Mouse (Mus musculus): Measurements from ENCODE around the gene Pigu.
A peak's percentile ranks its signal among the peaks of the same experiment; 100 is the strongest.

The Pigu gene

DNA sequence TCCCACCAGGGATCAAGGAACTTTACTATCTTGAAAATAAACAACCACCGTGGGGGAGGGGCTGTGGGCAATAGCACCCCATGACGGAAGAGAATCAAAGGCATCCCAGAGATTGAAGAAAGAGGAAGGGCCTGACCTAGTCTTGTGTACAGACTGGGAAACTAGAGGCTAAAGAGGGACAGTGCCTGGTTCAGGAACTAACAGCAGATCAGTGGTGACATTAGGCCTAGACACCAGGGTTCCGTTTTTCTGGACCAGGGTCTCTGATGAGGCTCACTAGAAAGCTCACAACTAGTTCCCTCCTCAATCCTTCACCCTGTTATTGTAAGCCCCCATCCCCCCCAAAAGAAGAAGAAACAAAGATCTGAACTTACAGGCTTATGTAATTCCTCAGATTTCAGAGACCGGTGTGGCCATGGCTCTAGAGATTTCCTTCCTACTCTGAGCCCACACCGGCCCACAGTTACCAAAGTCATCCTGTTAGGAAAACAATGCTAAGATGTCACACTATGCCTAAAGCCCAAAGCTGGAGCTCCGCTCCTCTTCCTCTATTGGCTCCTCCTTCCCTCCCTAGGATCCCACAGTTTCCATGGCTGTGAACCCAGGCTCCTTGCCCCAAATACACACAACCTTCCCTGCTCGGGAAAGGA lies 10.5 kb upstream of the Pigu start:
- DNase-seq, result no peak

DNA sequence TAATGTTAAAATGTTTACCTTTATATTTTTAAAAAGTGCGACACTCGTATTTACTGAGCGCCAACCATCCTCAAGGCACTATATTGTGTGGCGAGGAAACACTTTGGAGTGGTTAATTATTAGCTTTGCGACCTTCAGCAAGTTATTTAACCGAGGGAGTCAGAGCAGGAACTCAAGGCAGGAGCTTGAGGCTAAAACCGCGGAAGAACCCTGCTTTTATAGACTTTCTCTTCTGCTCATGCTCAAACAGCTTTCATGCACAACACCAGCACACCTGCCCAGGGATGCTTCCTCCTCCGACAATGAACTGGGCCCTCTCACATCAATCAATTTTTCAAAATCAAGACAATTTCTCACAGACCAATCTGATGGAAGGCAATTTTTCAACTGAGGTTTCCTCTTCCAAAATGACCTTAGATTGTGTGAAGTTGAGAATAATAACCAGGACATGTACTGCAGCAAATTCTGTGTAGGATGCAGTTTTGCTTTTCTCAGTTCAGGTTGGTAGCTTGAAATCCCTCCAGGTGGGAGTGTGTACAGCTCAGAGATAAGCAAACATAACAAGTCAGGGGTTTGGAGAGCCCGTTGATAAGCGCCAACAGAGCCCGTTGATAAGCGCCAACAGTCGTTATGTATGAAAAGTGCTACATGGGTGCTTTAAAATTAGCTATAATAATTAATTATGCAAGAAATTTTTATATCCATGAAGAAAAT lies 613 bp upstream of the Pigu start:
- DNase-seq, result peak; percentile 11 to 42

DNA sequence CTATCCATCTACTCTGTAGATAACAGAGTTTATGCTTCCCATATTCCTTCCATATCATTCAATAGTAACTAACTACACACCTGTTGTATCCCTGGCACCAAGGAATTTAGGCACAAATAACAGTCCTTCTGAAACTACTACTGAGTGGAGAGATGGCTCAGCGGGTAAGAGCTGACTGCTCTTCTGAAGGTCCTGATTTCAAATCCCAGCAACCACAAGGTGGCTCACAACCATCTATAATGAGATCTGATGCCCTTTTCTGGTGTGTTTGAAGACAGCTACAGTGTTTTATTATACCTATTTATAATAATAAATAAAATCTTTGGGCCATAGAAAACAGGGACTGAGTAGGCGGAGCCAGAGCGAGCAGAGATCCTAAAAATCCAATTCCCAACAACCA lies 2.8 kb downstream of the Pigu start:
- no peak for DNase-seq

DNA sequence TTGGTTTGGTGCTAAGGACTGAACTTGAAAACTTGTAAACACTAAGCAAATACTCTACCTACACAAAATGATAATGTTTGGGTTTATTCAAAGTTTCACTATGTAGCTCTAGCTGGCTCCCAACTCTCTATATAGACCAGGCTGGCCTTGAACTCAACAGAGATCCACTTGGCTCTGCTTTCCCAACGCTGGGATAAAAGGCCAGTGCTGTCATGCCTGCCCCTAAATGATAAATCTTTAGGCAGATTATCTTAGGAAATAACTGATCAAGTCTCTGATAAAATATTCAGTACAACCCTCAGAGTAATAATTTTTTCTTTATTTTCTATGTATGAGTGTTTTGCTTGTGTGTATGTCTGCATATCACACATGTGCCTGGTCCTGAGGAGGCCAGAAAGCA lies 10.6 kb downstream of the Pigu start:
- no peak for DNase-seq

DNA sequence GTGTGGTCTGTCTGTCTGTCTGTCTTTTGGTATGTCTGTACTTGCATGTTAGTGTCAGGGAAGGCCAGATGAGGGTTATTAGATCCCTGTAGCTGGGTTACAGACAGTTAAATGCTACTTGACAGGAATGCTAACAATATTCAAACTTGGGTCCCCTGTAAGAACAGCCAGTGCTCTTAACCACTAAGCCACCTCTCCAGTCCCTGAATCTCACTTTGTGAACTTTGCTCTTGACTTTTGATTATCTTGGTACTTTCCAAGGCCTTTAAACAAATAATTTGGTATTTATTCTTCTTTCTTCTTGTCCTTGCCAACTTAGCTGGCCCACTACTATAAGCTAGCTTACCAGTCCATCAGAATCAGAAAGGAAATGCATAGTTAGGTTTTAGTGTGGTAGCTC lies 17.1 kb downstream of the Pigu start:
- no peak for DNase-seq

DNA sequence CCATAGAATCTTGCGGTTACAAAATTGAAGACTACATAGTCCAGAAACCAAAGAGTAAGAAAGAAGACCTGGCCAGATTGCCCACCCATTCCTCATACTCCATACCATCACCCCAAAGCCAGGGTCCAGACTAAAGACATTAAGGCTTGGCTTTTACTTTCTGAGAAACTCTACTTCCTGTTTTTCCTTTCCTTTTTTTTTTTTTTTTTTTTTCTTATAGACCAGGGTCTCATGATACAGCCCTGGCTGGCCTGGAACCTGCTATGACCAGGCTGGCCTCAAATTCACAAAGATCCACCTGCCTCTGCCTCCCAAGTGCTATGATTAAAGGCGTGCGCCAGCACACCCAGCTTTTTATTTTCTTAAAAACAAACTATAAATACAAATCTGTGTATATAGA lies 21.0 kb downstream of the Pigu start:
- no peak for DNase-seq

DNA sequence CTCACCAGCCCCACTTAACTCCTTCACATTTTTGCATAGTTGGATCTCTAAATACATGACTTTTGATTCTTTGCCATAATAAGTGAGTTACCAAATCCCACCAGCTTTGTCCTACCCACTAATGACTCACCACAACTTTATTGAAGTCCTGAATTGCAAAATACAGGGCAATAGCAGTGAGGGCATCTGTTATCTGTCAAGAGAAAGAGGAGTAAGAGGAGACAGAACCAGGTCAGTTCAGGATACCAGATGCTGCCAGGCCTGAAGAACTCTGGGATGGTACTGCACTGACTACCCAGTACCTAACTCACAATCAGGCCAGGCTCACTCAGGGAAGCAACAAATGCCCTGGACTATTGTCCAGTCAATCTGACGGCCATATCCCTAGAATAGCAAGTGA lies 22.0 kb downstream of the Pigu start:
- no peak for DNase-seq

DNA sequence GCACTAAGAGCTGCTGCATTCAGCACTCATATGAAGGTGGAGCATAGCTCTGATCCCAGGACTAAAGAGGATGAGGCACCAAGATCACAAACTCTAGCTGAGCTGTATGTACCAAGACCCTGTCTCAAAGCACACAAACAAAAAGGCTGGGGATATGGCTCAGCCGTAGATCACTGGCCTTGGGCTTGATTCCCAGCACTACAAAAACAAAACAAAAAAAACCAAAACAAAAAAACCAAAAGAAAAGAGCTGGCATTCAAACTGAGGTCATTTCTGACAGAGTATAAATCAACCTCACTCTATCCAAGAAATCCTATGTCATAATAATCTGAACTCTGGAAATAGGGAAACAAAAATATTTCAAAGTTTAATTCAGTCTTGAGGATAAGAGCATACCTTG lies 23.8 kb downstream of the Pigu start:
- DNase-seq, result no peak

DNA sequence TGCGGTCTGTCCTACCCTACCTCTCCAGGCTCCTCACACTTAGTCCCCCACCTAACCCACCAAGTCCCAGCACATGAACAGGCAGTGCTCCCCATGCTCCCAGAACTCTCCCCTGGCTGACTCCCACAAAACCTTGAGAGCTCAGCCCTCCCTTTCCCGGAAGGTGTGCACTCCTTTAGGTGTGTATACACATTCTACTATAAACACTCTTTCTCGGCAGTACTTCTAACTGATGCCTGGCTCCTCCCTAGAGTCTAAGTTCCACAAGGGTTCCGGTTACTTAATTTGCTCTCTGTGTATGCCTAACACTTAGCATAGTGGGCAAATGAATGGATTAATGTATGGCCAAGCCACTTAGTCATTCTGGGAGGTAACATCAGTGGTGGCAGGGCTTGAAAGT lies 25.9 kb downstream of the Pigu start:
- no peak for DNase-seq

DNA sequence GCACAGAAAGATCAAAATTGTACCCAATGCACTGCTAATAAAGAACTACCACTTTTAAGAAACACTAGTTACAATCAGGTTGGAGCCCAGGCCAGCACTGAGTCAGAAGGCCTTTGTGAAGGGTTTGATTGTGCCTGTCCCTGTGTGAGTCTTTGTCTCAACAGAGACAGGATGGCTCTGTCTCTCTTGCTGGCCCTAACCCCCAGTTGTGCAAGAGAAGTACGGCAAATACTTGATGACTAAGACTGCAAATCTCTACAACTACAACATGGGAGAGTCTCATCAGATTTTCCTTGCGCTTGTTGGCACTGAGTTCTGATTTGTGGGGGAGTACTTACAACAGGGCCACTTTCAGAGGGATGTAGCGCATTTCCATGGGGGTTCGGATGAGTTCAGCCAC lies 26.4 kb downstream of the Pigu start:
- no peak for DNase-seq

DNA sequence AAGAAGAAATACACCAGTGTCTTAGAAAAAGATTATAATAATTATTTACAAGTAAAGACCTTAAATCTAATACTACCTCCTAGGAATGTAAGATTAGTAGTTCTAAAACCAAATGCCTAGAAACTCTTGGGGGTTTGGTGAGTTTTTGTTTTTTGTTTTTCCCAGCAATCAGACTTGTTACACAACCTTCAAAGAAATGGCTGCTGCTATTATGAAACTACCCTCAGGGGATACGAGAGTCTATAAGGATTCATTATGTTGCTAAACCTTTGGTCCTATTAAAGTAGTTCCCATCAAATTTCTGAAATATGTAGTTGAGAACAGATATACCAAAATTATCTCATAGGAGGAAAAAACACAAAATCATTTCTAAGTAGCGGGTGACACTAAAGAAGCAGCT lies 27.5 kb downstream of the Pigu start:
- DNase-seq, result no peak

DNA sequence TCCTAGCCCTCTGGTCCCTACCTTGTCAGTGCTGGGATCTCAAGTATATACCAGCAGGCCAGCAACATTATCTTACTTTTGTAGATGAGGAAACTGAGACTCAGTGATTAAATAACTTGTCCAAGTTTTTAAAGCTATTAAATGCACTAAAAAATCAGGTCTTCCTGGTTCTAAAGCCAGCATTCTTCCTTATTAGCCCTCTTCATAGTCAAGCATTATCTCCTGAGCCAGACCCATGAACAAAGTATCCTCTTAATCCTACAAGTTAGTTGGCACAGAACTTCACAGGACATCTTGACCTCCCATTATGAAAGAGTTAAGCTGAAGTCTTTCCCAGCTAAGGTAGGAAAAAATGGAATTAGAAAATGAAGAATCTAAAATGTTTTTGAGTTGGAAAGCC lies 28.3 kb downstream of the Pigu start:
- no peak for DNase-seq

DNA sequence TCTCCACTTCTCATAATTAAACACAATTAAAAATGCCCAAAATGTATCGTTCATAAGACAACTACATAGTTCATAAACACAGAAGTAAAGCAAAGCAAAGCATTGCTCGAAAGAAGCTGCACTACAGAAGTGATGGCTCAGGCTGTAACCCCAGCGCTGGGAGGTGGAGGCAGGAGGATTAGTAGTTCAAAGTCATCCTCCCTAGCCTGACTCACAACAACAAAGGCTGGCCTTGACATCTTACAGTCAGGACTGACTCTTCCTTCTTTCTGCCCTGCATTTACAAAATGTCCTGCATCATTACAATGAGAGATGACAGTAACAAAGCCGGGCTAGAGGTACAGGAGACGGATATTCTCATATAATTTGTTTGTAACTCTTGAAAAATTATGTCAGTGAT lies 29.3 kb downstream of the Pigu start:
- no peak for DNase-seq

DNA sequence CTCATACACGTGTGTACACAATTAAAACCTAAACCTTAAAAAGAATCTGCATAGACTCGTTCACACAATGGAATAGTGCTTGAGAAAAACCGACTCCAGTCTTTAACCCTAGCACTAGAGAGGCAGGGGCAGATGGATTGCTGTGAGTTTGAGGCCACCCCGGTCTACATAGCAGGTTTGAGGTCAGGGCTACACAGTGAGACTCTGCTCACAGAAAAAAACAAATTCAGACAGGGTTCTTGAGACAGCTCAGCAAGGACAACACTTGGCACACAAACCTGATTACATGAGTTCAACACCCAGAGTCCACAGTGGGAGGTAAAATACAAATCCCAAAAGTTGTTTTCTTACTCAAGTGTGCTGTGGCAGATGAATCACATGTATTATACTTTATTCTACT lies 31.2 kb downstream of the Pigu start:
- no peak for DNase-seq

DNA sequence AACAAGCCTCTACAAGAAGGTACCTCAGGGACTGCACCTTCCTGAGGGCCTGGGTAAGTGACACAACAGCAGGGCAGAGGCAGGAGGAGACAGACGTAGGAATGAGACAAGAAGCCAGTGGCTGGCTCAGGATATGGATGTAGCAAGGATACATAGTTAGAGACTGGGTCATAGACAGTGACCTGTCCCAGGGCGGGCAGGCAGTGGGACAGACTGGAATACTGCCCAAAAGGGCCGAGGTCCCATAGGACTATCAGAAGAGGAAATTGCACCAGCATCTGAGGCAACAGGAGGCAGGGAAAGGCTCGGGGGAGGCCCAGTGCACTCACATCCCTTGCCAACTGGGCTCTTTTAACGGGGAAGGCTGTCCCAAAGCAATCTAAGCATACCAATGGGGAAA lies 36.6 kb downstream of the Pigu start:
- DNase-seq, result no peak

DNA sequence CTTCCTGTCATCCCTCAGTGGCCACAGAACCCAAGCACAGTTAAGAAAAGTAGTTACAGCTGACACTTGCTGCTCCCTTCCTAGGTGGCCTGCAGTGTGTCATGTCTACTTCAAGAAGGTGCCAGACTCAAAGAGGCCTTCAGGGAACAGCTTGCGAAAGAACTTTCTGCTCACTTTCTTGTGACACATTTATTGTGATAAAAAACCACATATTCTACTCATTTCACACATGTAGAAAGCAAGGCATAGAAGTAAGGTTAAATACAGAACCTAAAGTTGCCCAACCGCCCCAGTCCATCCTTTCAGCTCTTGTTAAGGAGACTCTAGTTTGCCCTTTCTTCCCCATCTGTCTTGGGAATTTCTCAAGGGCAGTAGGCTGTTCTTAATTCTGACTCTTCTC lies 38.6 kb downstream of the Pigu start:
- DNase-seq, result no peak

DNA sequence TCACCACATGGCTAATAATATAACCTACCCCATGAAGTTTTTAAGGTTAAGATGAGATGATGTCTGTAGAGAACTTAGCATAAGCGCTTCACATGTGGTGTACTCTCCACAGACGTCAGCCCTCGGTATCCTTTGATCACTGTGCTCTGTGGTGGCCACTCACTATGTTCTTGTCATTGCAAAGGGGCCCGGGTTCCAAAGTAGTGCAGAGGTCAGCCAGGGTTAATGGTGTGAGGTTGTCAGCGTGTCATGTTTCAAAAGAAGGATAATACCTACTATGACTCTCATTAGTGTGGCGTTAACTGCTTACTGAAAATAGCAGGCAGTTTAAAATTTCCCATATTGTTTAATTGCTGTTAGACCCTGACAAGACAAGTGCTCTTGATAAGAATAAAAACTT lies 43.6 kb downstream of the Pigu start:
- no peak for DNase-seq

DNA sequence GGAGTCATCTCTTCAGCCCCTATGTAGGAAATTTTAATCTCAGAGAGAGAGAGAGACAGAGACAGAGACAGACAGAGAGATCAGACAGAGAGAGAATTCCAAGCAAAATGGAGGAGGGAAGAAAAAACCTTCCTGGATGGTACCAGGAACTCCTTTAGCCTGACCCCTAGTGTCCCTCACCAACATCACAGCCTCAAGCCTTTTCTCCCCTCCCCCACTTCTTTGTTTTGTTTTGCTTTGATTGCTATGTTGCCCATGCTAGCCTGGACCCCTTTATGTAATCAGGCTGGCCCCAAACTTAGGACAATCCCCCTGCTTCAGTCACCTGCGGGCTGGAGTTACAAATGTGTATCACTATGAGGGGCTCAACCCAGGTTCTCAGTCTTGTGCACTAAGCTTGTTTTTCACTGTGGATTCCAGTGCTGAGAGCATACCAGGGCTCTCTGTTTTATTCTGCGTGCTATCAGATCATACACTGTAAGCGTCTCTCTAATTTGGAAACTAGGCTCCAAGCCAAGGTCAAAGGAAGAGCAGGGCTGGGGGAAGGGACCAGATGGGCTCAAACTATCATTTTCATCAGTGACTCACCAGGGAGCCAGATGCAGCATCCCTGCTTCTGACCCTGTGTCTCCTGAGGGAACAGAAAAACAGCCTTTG lies 48.2 kb downstream of the Pigu start:
- DNase-seq, result peak; percentile 11 to 25

DNA sequence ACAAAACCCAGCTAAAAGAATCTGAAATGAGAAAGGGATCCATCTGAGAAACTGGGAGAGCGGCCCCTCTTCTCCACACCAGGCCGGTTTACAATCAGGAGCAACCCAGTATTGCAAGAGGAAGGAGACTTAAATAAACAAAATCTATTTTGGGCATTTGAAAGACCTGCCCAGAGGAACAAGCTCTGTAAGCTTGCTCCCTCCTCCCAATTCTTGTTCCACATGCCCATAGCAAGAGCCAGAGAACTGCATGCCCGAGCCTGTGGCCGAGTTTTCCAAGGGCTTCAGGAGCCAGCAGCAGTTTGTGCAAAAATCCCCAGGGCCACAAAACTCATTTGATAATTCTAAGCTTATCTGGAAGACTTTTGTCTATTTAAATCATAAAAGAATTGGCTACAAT lies 57.7 kb downstream of the Pigu start:
- DNase-seq, result no peak

DNA sequence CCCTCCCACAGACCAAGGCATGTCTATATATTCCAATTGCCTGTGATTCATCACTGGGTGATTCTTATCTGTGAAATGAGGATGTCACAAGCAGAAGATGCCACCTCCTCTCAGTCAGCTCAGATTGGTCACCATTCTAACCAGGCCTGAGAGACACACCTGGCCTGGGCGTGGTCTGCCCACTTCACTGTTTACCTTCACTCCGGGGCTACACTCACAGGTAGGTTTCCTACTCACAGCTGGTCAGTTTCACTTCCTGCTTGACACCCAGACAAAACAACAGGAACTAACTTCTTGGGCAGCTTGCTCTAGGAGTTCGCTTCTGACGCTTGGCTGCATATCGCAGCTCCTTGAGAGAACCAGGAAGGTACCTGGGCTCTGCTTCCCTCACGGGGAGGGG lies 61.8 kb downstream of the Pigu start:
- DNase-seq, result no peak

DNA sequence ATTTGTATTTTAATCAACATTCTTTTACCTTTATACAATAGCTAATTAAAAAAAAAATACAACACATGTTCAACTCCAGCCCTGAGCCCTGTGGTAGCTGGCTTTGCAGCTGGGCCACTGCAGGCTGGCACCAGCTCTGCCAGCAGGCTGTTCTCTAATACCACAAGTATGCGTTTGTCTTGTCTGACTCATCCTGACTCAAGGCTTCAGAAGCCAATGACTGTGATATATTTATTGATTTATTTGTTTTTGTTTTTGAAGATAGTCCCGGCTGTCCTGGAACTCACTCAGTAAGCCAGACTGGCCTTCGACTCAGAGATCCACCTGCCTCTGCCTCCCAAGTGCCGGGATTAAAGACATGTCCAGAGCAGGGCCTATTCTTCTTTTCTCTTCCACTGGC lies 63.3 kb downstream of the Pigu start:
- DNase-seq, result no peak

DNA sequence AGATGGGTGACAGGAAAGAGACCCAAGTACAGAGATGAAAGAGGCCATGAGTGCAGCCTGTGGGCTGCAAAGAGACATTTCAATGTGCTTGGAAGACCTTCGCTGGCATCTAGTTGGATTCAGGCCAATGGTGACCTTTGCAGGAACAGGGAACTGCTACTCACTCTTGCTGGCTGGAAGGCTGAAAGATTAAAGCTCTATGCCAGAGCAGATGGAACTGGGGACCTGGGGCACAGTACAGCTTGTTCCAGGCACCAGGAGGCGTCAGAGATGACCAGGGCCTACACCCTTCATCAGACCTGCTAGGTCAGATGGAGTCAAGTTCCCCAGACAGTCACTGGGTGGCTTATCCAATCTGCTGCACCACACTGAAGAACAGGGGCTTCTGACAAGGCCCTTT lies 63.8 kb downstream of the Pigu start:
- DNase-seq, result no peak

DNA sequence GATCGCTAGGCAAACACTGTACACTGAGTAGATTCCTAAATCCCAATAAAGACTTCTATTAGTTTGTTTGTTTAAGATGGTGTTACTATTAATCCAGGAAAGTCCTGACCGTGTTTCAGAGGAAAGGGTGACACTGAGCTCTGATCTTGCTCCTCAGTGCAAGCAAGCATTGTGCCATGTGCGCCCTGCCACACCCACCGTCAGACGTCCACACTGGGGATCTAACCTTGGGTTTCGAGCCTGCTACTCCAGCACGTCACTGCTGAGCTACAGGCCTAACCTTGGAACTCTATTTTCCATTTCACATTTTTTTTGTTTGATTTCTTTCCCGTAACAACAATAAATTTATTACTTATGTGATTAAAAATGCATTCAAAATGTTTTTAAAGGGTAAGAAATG lies 67.2 kb downstream of the Pigu start:
- no peak for DNase-seq

DNA sequence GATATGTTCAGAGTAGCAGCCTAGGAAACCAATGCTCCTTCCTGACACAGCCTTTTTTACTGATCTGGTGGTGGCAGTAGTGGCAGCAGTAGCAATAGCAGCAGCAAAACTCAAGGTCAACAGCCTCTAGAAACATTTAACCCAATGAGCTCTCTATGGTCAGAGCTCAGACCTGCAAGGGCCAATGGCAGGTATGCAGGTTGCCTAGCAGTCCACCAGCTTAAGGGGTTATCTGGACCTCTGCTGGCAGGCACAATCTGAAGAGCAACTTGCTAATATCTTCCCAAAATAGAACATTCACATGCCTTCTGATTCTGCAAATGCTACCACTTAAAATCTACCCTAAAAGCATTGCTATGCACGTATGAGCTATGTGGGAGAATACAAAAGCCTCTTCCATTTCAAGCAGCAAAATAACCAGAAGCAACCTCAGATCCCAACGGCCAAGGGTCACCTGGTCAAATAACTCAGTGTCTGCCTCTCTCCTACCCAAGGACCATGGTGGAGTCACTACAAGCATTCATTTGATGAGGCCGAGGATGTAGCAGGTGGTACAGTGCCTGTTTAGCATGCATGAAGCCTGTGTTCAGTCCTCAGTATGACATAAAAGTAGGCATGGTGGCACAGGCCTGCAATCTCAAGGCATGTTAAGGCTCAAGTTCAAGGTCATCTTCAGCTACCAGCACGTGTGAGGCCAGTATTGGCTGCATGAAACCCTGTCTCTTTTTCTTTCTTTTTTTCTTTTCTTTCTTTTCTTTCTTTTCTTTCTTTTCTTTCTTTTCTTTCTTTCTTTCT lies 69.6 kb downstream of the Pigu start:
- no peak for DNase-seq

All from kidney, postnatal 4 days (tissue).